Mouse (Mus musculus): ENCODE measurements around the gene Akap2.
A peak's percentile ranks its signal among the peaks of the same experiment; 100 is the strongest.

Akap2 gene

GRCm38 (mm10) chr4:57914193-57915190 is 197.0 kb downstream of the Akap2 start:
- DNase-seq (ENCODE audit: low spot score), result no peak

- DNase-seq (ENCODE audit: low spot score), result no peak
Observed at GRCm38 (mm10) chr4:57915216-57915965, 197.9 kb downstream of the Akap2 start.

- DNase-seq (ENCODE audit: low spot score), result no peak
Observed at GRCm38 (mm10) chr4:57916201-57916661, 198.8 kb downstream of the Akap2 start, which contains the start of gene D630039A03Rik. Gene D630039A03Rik (minus strand): TSS chr4:57916297.

- DNase-seq (ENCODE audit: low spot score), result no peak
Observed at GRCm38 (mm10) chr4:57916711-57917110, 199.3 kb downstream of the Akap2 start.

- DNase-seq (ENCODE audit: low spot score), result peak; percentile 57
Observed at GRCm38 (mm10) chr4:57919494-57920423, 202.3 kb downstream of the Akap2 start.

- no peak for DNase-seq (ENCODE audit: low spot score)
Observed at GRCm38 (mm10) chr4:57920522-57920921, 203.1 kb downstream of the Akap2 start.

- peak; percentile 16 for DNase-seq (ENCODE audit: low spot score)
Observed at GRCm38 (mm10) chr4:57922171-57922570, 204.7 kb downstream of the Akap2 start.

GRCm38 (mm10) chr4:57924556-57925071 is 207.2 kb downstream of the Akap2 start:
- DNase-seq (ENCODE audit: low spot score), result no peak

- peak; percentile 80 for DNase-seq (ENCODE audit: low spot score)
Observed at GRCm38 (mm10) chr4:57927464-57928205, 210.2 kb downstream of the Akap2 start.

- no peak for DNase-seq (ENCODE audit: low spot score)
Observed at GRCm38 (mm10) chr4:57930559-57931170, 213.2 kb downstream of the Akap2 start.

- DNase-seq (ENCODE audit: low spot score), result no peak
Observed at GRCm38 (mm10) chr4:57934181-57934580, 216.7 kb downstream of the Akap2 start.

GRCm38 (mm10) chr4:57937292-57937691 is 219.8 kb downstream of the Akap2 start:
- DNase-seq (ENCODE audit: low spot score), result no peak

GRCm38 (mm10) chr4:57940631-57941030 is 223.2 kb downstream of the Akap2 start:
- DNase-seq (ENCODE audit: low spot score), result no peak

- no peak for DNase-seq (ENCODE audit: low spot score)
Observed at GRCm38 (mm10) chr4:57942892-57943291, 225.4 kb downstream of the Akap2 start.

Measured in embryo, embryonic 10 days (tissue).